Mouse (Mus musculus): ENCODE measurements around the gene Arl3.

DNA sequence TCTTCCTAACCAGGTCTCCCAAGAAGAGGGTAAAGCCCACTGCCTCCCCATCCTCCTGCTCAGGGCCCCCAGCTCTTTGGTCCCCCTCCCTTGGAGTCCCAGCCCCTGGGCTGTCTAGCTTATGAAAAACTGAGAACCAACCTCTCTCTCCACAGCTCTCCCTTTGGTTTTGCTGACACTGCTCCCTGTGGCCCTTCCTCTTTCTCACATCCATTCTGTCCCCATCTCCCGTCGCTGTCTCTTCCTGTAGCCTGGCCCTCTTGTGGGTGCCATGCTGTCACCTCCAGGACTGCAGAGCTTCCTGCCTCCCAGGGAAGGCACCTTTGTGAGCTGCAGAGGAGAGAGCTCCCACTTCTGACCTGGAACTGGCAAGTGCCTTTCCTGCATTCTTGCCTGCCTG lies 86.3 kb downstream of the Arl3 start:
- TF ChIP-seq CTCF (IDR thresholded peaks at IDR 0.05; ENCODE audit: insufficient read depth, low read depth, low read length) (no peak), POLR2A (IDR thresholded peaks at IDR 0.05; ENCODE audit: insufficient read depth, low read depth, low read length) (no peak)
